Mouse (Mus musculus) hindbrain, embryonic 11.5 days (tissue): ENCODE results near the gene Tlx3. TPM values are rescaled to one million over a fixed set of nuclear protein-coding genes. Genes with fewer than 3 reads are reported as not detected.
A peak's percentile ranks its signal among the peaks of the same experiment; 100 is the strongest.

Experiments used
- ATAC-seq: fragments of 200-750 bp; cut with Nextera tagmentation; 2 replicates; pipeline ENCODE4 v1.8.0; 2017; ENCODE audit warnings: mild to moderate bottlenecking, moderate TSS enrichment, moderate library complexity; ENCODE audit not compliant: low FRiP score
- DNase-seq: peaks from one replicate; pipeline ENCODE4 v3.0.0-alpha.2; 2015; ENCODE audit warnings: low spot score
- H3K27ac ChIP-seq: fragments of 300-500 bp; sonication (generic); 2 replicates; pipeline ENCODE4 v1.5.1; 2014; ENCODE audit warnings: mild to moderate bottlenecking, low read depth, low read length
- H3K27me3 ChIP-seq: fragments of 300-500 bp; sonication (generic); 2 replicates; pipeline ENCODE4 v1.6.1; 2014; ENCODE audit warnings: mild to moderate bottlenecking, low read length, moderate library complexity, mixed read lengths; ENCODE audit not compliant: control insufficient read depth, insufficient read depth
- H3K36me3 ChIP-seq: fragments of 300-500 bp; sonication (generic); 2 replicates; pipeline ENCODE4 v1.6.1; 2014; ENCODE audit warnings: mild to moderate bottlenecking, low read length, moderate library complexity, mixed read lengths; ENCODE audit not compliant: control insufficient read depth, insufficient read depth
- H3K4me1 ChIP-seq: fragments of 300-500 bp; sonication (generic); replicated peaks from 2 replicates; pipeline ENCODE4 v1.6.1; 2014; ENCODE audit warnings: low read length, mixed read lengths; ENCODE audit not compliant: control insufficient read depth, insufficient read depth
- H3K4me2 ChIP-seq: fragments of 300-500 bp; sonication (generic); replicated peaks from 2 replicates; pipeline ENCODE4 v1.6.1; 2014; ENCODE audit warnings: mild to moderate bottlenecking, low read depth, low read length
- H3K4me3 ChIP-seq: fragments of 300-500 bp; sonication (generic); 2 replicates; pipeline ENCODE4 v1.5.1; 2014; ENCODE audit warnings: low read depth, low read length
- H3K9ac ChIP-seq: fragments of 300-500 bp; sonication (generic); 2 replicates; pipeline ENCODE4 v1.6.1; 2014; ENCODE audit warnings: low read depth, low read length
- H3K9me3 ChIP-seq: fragments of 300-500 bp; sonication (generic); 2 replicates; pipeline ENCODE4 v1.6.1; 2016; ENCODE audit warnings: low read length; ENCODE audit not compliant: control insufficient read depth
- WGBS: fragments of 180-500 bp; shearing (Covaris S2); extraction: QIAGEN DNeasy Blood & Tissue Kit; methylation state at CpG from one replicate; pipeline ENCODE4 v1.1.7; 2014; 5-methylcytosine and 5-hydroxymethylcytosine counted together
- polyA plus RNA-seq: library from polyadenylated mRNA; unstranded; fragments of >200 nt; fragmentation: Nextera tagmentation; extraction: Ambion mirVana; gene quantifications from 2 replicates; pipeline ENCODE4 v1.2.1, GENCODE M21; 2014

Tlx3 gene
- polyA plus RNA-seq, 1 experiment from 2014 or later: 12.9 TPM

- Histone ChIP-seq H3K9me3 (no peaks in the 10 kb centered on the region), H3K36me3 (no peaks in the 10 kb centered on the region), H3K4me2 (no peak overlapping the region), H3K9ac (no peak overlapping the region), H3K27me3 (no peaks in the 10 kb centered on the region), H3K4me1 (no peaks in the 10 kb centered on the region), H3K27ac (no peak overlapping the region), H3K4me3 (no peak overlapping the region)
- 87% methylated on average over 8 of the region's 8 CpGs for WGBS
- no peak for ATAC-seq
- no peak for DNase-seq
Measured at GRCm38 (mm10) chr11:33217384-33218079, 14.1 kb upstream of the Tlx3 start.

DNA sequence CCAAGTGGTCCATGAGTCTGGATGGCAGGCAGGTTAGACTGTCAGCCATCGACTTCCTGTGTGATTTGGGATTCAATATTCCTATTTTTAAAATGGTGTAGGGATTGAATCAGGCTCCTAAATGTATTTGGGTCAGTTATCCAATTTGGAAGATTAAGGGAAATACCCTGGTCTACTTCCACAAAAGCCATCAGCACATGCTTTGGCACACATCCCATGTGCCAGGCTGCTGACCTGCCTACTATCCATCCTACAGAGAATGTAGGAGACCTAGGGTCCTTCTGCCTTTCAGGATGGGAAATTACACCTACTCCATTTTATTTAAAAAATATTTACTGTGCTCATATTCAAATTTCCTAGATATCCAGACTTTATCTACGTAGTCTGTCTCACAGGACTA lies 4.0 kb upstream of the Tlx3 start:
- Histone ChIP-seq H3K27me3 (peaks cover 41% of the 10 kb centered on the region), H3K9me3 (no peaks in the 10 kb centered on the region), H3K4me2 (no peak overlapping the region), H3K4me1 (peaks cover 8% of the 10 kb centered on the region; the same call in 1 of the 2 replicates), H3K36me3 (no peaks in the 10 kb centered on the region), H3K9ac (no peak overlapping the region), H3K4me3 (no peak overlapping the region), H3K27ac (no peak overlapping the region)
- ATAC-seq (no peak), DNase-seq (no peak)
- 82% methylated on average over 2 of the region's 2 CpGs for WGBS

DNA sequence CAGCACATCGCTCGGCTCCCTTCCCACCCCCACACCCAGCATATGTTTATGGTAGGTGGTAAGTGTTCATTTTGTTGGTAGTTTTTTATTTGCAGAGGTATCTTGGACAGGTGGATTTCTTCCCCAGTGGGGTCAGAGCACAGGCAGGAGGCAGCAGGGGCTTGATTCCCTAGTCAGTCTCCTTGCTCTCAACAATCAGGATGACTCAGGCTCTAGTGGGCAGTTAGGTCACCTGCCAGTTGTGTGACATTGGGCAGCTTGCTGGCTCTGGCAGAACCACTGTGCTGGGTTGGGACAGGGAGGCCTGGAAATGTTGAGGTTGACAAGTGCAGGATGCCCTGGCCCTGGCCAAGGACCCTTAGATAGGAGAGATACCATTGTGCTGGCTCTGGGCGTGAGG lies 1.6 kb upstream of the Tlx3 start:
- no peaks in the 10 kb centered on the region for H3K36me3 ChIP-seq
- peaks cover 65% of the 10 kb centered on the region for H3K27me3 ChIP-seq
- 6% methylated on average over 3 of the region's 3 CpGs for WGBS
- DNase-seq (peak; percentile 45), ATAC-seq (no peak)
- H3K9ac ChIP-seq: no peak overlapping the region
- peak overlapping the region; percentile 38; the same call in 1 of the 2 replicates for H3K4me3 ChIP-seq
- peaks cover 23% of the 10 kb centered on the region for H3K4me1 ChIP-seq
- H3K27ac ChIP-seq: no peak overlapping the region
- no peaks in the 10 kb centered on the region for H3K9me3 ChIP-seq
- no peak overlapping the region; the same call in 1 of the 2 replicates for H3K4me2 ChIP-seq

GRCm38 (mm10) chr11:33204329-33204705 lies 928 bp upstream of the Tlx3 start:
- peak overlapping the region; percentile 23; the same call in 1 of the 2 replicates for H3K9ac ChIP-seq
- H3K9me3 ChIP-seq: no peaks in the 10 kb centered on the region
- H3K4me3 ChIP-seq: peak overlapping the region; percentile 38
- H3K4me2 ChIP-seq: peak overlapping the region; percentile 56
- H3K27ac ChIP-seq: no peak overlapping the region
- DNase-seq (peak; percentile 67), ATAC-seq (no peak)
- under 1% methylated on average over 18 of the region's 18 CpGs for WGBS
- no peaks in the 10 kb centered on the region for H3K36me3 ChIP-seq
- peaks cover 23% of the 10 kb centered on the region for H3K4me1 ChIP-seq
- peaks cover 70% of the 10 kb centered on the region for H3K27me3 ChIP-seq

- Histone ChIP-seq H3K27ac (peak overlapping the region; percentile 61), H3K4me1 (peaks cover 23% of the 10 kb centered on the region), H3K9ac (peak overlapping the region; percentile 31), H3K27me3 (peaks cover 83% of the 10 kb centered on the region), H3K4me3 (peak overlapping the region; percentile 38), H3K9me3 (no peaks in the 10 kb centered on the region), H3K36me3 (no peaks in the 10 kb centered on the region), H3K4me2 (peak overlapping the region; percentile 56)
- WGBS: 1% methylated on average over 40 of the region's 47 CpGs
- ATAC-seq: 0 out of 2 replicates have a peak, but pooled peaks have one; percentile 0
- peak; percentile 56 for DNase-seq
Measured at GRCm38 (mm10) chr11:33202972-33203371, 417 bp downstream of the Tlx3 start.

DNA sequence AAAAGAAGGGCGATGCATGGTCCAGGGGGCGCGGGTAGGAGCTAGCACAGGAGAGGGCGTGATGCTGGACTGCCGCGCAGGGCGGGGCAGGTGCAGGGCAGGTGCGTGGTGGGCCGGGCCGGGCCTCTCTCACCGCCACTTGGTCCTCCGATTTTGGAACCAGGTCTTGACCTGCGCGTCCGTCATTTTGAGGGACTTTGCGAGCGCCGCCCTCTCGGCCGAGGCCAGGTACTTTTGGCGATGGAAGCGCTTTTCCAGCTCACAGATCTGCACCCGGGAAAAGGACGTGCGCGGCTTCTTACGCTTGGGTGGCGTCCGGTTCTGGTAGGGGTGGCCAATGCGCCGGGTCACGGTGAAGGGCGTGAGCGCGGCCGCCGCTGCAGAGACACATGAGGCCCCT lies 1.1 kb downstream of the Tlx3 start:
- peaks cover 90% of the 10 kb centered on the region for H3K27me3 ChIP-seq
- WGBS: under 1% methylated on average over 37 of the region's 37 CpGs
- no peaks in the 10 kb centered on the region for H3K9me3 ChIP-seq
- DNase-seq (peak; percentile 61), ATAC-seq (no peak)
- peak overlapping the region; percentile 61 for H3K27ac ChIP-seq
- no peaks in the 10 kb centered on the region for H3K36me3 ChIP-seq
- peak overlapping the region; percentile 38 for H3K4me3 ChIP-seq
- H3K9ac ChIP-seq: peak overlapping the region; percentile 31; the same call in 1 of the 2 replicates
- H3K4me2 ChIP-seq: no peak overlapping the region
- H3K4me1 ChIP-seq: peaks cover 23% of the 10 kb centered on the region

- Histone ChIP-seq H3K36me3 (no peaks in the 10 kb centered on the region), H3K9ac (peak overlapping the region; percentile 16), H3K27me3 (peaks cover 91% of the 10 kb centered on the region), H3K4me1 (peaks cover 23% of the 10 kb centered on the region), H3K9me3 (no peaks in the 10 kb centered on the region), H3K4me3 (peak overlapping the region; percentile 38), H3K4me2 (peak overlapping the region; percentile 40), H3K27ac (peak overlapping the region; percentile 61)
- no peak for DNase-seq
- peak; percentile 3; the same call in 1 of the 2 replicates for ATAC-seq
- 1% methylated on average over 19 of the region's 19 CpGs for WGBS
Measured at GRCm38 (mm10) chr11:33201626-33202010, 1.8 kb downstream of the Tlx3 start.

- peak overlapping the region; percentile 61 for H3K27ac ChIP-seq
- no peaks in the 10 kb centered on the region for H3K9me3 ChIP-seq
- peak; percentile 76 for DNase-seq
- H3K36me3 ChIP-seq: no peaks in the 10 kb centered on the region
- peak overlapping the region; percentile 38 for H3K4me3 ChIP-seq
- peaks cover 23% of the 10 kb centered on the region for H3K4me1 ChIP-seq
- ATAC-seq: peak; percentile 46
- H3K27me3 ChIP-seq: peaks cover 91% of the 10 kb centered on the region
- under 1% methylated on average over 66 of the region's 76 CpGs for WGBS
- H3K9ac ChIP-seq: peak overlapping the region; percentile 16
- H3K4me2 ChIP-seq: peak overlapping the region; percentile 40
Measured at GRCm38 (mm10) chr11:33200764-33201625, 2.4 kb downstream of the Tlx3 start.
